Mouse (Mus musculus): ENCODE measurements around the gene Gm49378.
A peak's percentile ranks its signal among the peaks of the same experiment; 100 is the strongest.

Gm49378 gene

GRCm38 (mm10) chr14:55590748-55591330 is 46.9 kb downstream of the Gm49378 start, which contains the start of gene Psme2:
Psme2 (minus strand) TSS chr14:55591113.
- DNase-seq (ENCODE audit: low read depth, low spot score): peak; percentile 99

- DNase-seq (ENCODE audit: low read depth, low spot score): no peak
These were observed 47.8 kb downstream of the Gm49378 start for GRCm38 (mm10) chr14:55589771-55590448.

GRCm38 (mm10) chr14:55589271-55589670 is 48.4 kb downstream of the Gm49378 start:
- DNase-seq (ENCODE audit: low read depth, low spot score): no peak

- DNase-seq (ENCODE audit: low read depth, low spot score): no peak
These were observed 51.5 kb downstream of the Gm49378 start for GRCm38 (mm10) chr14:55586149-55586548.

- peak; percentile 27 for DNase-seq (ENCODE audit: low read depth, low spot score)
These were observed 52.1 kb downstream of the Gm49378 start for GRCm38 (mm10) chr14:55585566-55585960.

- peak; percentile 92 for DNase-seq (ENCODE audit: low read depth, low spot score)
These were observed 52.8 kb downstream of the Gm49378 start, which contains the start of gene Emc9 for GRCm38 (mm10) chr14:55584702-55585565. Emc9 (minus strand) TSS chr14:55585302.

GRCm38 (mm10) chr14:55584303-55584701 is 53.4 kb downstream of the Gm49378 start:
- DNase-seq (ENCODE audit: low read depth, low spot score): no peak

- DNase-seq (ENCODE audit: low read depth, low spot score): no peak
These were observed 55.6 kb downstream of the Gm49378 start for GRCm38 (mm10) chr14:55581981-55582681.

GRCm38 (mm10) chr14:55580731-55581130 is 57.0 kb downstream of the Gm49378 start:
- DNase-seq (ENCODE audit: low read depth, low spot score): no peak

GRCm38 (mm10) chr14:55579511-55580496 is 57.9 kb downstream of the Gm49378 start:
- peak; percentile 39 for DNase-seq (ENCODE audit: low read depth, low spot score)
